Mouse (Mus musculus) cerebellum, adult 2 months (tissue): ENCODE data around the gene Cenpk. TPM values are rescaled to one million over a fixed set of nuclear protein-coding genes. Genes with fewer than 3 reads are reported as not detected.

Experiments
- DNase-seq, 2 experiments: peaks; one replicate each; pipeline ENCODE4 v3.0.0; 2021
- H3K27ac ChIP-seq: fragments of 200-500 bp; 2 replicates; pipeline ENCODE4 v1.5.1; 2012; ENCODE audit warnings: low read length, control low read depth, inconsistent platforms; ENCODE audit not compliant: insufficient read depth
- H3K27me3 ChIP-seq: fragments of 200-500 bp; 2 replicates; pipeline ENCODE4 v1.6.1; 2012; ENCODE audit warnings: inconsistent platforms, mild to moderate bottlenecking, low read length, moderate library complexity; ENCODE audit not compliant: control insufficient read depth, insufficient read depth
- H3K4me1 ChIP-seq: fragments of 200-500 bp; 2 replicates; pipeline ENCODE4 v1.6.1; 2011; ENCODE audit warnings: low read length; ENCODE audit not compliant: control insufficient read depth, insufficient read depth
- H3K4me3 ChIP-seq: fragments of 200-500 bp; replicated peaks from 2 replicates; pipeline ENCODE3; 2011; ENCODE audit warnings: mild to moderate bottlenecking, low read depth, low read length, control low read depth; ENCODE audit not compliant: insufficient read depth
- CTCF ChIP-seq: fragments of 200-500 bp; IDR thresholded peaks from 2 replicates; pipeline ENCODE4 v1.5.1; 2011; ENCODE audit warnings: low read depth, mild to moderate bottlenecking, control low read depth, low read length, moderate library complexity, borderline replicate concordance; ENCODE audit not compliant: insufficient read depth
- POLR2A ChIP-seq: fragments of 200-500 bp; IDR thresholded peaks from 2 replicates; pipeline ENCODE4 v1.6.1; 2011; ENCODE audit warnings: low read length, control low read depth, borderline replicate concordance; ENCODE audit not compliant: insufficient read depth
- WGBS: fragments of 180-500 bp; shearing (Covaris S2); methylation state at CpG from one replicate; pipeline ENCODE4 v1.1.7; 2018; 5-methylcytosine and 5-hydroxymethylcytosine counted together
- polyA plus RNA-seq: library from polyadenylated mRNA; depleted of rRNA; stranded (reverse); fragments of >200 nt; gene quantifications from 2 replicates; pipeline ENCODE4 v1.2.3, GENCODE M21; 2012

Gene Cenpk
- polyA plus RNA-seq, 1 experiment: 1.0 TPM

DNA sequence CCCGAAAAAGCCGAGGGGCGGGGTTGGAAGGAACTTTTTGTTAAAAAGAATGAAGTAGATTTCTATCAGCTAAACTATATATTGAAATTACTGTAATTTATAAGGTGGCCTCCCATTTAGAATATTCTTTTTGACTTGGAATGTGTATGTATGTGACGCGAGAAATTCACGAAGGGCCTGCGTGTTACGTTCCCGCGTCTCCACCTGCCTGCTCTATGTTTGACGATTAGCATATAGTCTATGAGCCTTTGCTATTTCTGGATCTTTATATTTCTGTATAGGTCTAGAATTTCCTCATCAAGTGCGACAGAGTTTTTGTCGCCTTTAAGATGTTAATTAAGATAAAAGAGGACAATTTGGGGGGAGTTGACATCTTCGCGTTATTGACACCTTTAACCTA lies 770 bp downstream of the Cenpk start:
- no peaks in the 10 kb centered on the region; the same call in 1 of the 2 replicates for H3K4me1 ChIP-seq
- TF ChIP-seq POLR2A (no peak), CTCF (no peak)
- DNase-seq: no peak
- peak overlapping the region; percentile 74 for H3K4me3 ChIP-seq
- 3% methylated on average over 15 of the region's 15 CpGs for WGBS
- H3K27me3 ChIP-seq: no peaks in the 10 kb centered on the region
- no peak overlapping the region for H3K27ac ChIP-seq

GRCm38 (mm10) chr13:104258997-104259396 lies 30.6 kb downstream of the Cenpk start:
- Histone ChIP-seq H3K27ac (no peak overlapping the region), H3K4me1 (no peaks in the 10 kb centered on the region), H3K4me3 (no peak overlapping the region), H3K27me3 (no peaks in the 10 kb centered on the region)
- WGBS: 93% methylated on average over 3 of the region's 3 CpGs
- no peak for DNase-seq
- no peak for TF ChIP-seq POLR2A
- TF ChIP-seq CTCF: no peak

- Histone ChIP-seq H3K4me3 (no peak overlapping the region), H3K4me1 (no peaks in the 10 kb centered on the region), H3K27me3 (no peaks in the 10 kb centered on the region), H3K27ac (no peak overlapping the region)
- DNase-seq: peak; percentile 26 to 55
- WGBS: 2% methylated on average over 2 of the region's 2 CpGs
- TF ChIP-seq POLR2A: no peak
- TF ChIP-seq CTCF: peak; percentile 50; the same call in 1 of the 2 replicates
These were observed 56.6 kb downstream of the Cenpk start for GRCm38 (mm10) chr13:104285031-104285431.

DNA sequence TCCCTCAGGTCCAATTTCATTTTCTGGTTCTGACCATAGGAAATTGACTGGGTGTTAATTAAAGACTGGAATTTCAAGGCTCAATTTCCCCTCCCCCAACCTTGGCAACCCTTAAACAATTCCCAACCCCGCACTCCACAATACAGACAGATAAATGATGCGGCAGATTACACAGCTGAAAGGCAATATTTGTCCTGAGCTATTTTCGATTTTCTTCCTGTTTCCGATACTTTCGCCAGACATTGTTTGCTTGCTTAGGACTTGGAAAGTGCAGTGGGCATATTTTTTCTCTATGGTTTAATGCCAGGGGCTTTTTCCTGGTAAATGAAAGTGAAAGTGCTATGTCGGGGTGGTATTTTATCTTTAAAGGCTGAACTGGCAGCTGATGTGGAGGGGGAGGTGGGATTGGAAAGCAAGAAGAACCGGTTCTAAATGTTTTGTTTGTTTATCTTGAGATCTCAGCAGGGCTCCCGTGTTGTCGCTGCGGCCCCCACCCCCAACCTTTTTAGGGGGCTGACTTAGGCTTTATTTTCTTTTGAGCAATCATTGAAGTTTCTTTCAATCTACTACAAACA lies 57.4 kb downstream of the Cenpk start:
- DNase-seq: peak; percentile 23 to 32
- H3K4me3 ChIP-seq: peak overlapping the region; percentile 47
- peak overlapping the region; percentile 51; the same call in 1 of the 2 replicates for H3K27ac ChIP-seq
- TF ChIP-seq POLR2A (no peak), CTCF (no peak)
- under 1% methylated on average over 10 of the region's 10 CpGs for WGBS
- H3K4me1 ChIP-seq: no peaks in the 10 kb centered on the region
- H3K27me3 ChIP-seq: no peaks in the 10 kb centered on the region

DNA sequence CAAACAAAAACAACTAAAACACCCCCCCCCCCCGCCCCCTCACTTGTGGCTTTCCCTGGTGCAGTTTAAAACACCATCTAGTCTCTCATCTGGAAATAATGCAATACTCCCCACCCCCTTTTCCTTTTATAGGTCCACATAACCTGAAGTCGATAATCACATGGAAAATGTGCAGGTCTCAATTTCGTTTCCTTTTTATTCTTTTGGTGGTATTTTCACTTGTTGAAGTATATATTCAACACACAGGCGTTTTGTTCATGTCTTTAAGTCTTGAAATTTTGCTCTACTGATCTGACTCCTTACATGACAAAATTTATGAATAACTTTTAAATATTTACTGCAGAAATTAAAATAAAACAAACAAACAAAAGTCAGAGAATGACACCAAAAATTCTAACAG lies 57.9 kb downstream of the Cenpk start:
- 0% methylated on average over 4 of the region's 4 CpGs for WGBS
- peak in 1 of 2 experiments; percentile 14 for DNase-seq
- peak overlapping the region; percentile 80 for H3K4me3 ChIP-seq
- no peak for TF ChIP-seq POLR2A
- no peak for TF ChIP-seq CTCF
- no peak overlapping the region for H3K27ac ChIP-seq
- H3K4me1 ChIP-seq: no peaks in the 10 kb centered on the region
- no peaks in the 10 kb centered on the region for H3K27me3 ChIP-seq

GRCm38 (mm10) chr13:104286897-104287309 lies 58.5 kb downstream of the Cenpk start:
- H3K4me3 ChIP-seq: peak overlapping the region; percentile 80
- peak overlapping the region; percentile 59; the same call in 1 of the 2 replicates for H3K27ac ChIP-seq
- no peak for TF ChIP-seq POLR2A
- TF ChIP-seq CTCF: no peak
- peak; percentile 73 to 77 for DNase-seq
- no peaks in the 10 kb centered on the region for H3K27me3 ChIP-seq
- 1% methylated on average over 10 of the region's 10 CpGs for WGBS
- no peaks in the 10 kb centered on the region for H3K4me1 ChIP-seq

DNA sequence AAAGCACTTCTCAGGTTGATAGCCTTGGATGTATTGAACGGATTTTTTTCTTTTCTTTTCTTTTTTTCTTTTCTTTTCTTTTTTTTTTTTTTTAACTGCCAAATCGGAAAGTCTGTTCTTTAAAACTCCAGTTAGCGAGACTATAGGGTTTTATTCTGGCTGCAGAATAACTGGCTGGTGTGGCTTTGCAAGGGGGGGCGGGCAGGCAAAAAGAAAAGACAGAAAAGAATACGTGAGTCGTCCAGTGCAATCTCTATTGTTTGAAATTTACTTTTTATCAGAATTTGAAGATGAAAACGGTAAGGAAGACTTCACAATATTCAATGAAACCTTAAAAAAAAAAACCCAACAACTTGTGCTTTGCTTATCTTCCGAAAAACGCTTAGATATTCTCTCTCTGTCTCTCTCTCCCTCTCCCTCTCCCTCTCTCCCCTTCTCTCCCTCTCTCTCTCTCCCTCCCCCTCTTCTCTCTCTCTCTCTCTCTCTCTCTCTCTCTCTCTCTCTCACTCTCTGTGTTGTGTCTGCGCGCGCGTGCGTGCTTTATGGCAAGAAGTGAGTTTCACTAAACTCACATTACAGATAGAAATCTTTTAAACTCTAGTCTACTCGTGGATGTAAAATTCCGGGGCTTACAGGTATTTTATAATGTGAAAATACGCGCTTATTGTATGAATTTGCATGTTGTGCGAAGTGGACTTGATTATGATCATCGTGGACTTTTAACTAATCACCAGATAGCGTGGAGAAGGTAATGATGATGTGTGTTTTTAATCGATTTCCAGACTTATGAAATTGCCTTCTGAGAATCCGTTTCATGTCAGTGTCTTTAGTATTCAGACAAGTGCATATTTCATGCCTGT lies 59.2 kb downstream of the Cenpk start, which contains the start of gene Adamts6:
Adamts6 (plus strand) TSS at position 470 of the 860 bp plus-strand sequence.
- H3K27ac ChIP-seq: peak within 1 kb of the TSS; percentile 59; the same call in 1 of the 2 replicates
- peak within 1 kb of the TSS; percentile 80 for H3K4me3 ChIP-seq
- WGBS: under 1% methylated on average over 23 of the region's 23 CpGs
- peak; percentile 23 for DNase-seq
- TF ChIP-seq POLR2A (no peak), CTCF (no peak)
- no peaks in the 10 kb centered on the region for H3K4me1 ChIP-seq
- no peaks in the 10 kb centered on the region for H3K27me3 ChIP-seq
